Mouse (Mus musculus) spleen, postnatal 4 days (tissue): ENCODE measurements at regions not wholly inside any gene's neighbourhood (a gene's known extent, or its start where the extent isn't known, plus 50 kb on each side); places are given as distances from the start of the nearest gene placed in this dataset.
"Not testable (repeated sequence)": the region's sequence is repeated elsewhere in the genome, so short reads cannot be mapped to it uniquely, and the experiment has no call there.

Experiments used
- DNase-seq, 2 experiments: peaks; one replicate each; pipeline ENCODE4 v3.0.0; 2022; ENCODE audit warnings: low spot score in 2 of 2

- no peak for DNase-seq
These were observed 250.5 kb upstream of the Myo3a start for GRCm38 (mm10) chr2:21976831-21977230.

GRCm38 (mm10) chr2:21980177-21980576, 247.1 kb upstream of the Myo3a start:
- no peak for DNase-seq

GRCm38 (mm10) chr2:22024438-22024837, 202.9 kb upstream of the Myo3a start:
- DNase-seq = no peak

GRCm38 (mm10) chr2:22026794-22027193, 200.5 kb upstream of the Myo3a start:
- DNase-seq = no peak

DNA sequence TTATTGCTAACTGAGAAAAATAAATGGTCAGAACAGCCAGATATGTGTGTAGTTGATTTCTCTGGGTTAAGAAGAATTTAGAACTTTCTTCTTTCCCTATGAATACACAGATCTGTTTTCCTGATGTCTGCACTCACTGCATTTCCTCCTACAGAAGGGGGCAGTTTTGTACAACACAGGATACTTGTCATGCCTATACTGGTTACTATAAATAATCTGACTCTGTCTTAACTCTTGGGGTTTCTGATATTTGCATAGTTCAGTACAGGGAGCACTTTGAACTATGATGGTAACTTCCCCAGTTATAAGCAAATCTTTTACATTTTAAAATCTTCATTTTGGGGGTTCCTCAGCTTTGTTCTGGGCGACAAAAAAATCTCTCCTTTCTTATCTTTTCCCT, 198.7 kb upstream of the Myo3a start:
- DNase-seq = no peak

DNA sequence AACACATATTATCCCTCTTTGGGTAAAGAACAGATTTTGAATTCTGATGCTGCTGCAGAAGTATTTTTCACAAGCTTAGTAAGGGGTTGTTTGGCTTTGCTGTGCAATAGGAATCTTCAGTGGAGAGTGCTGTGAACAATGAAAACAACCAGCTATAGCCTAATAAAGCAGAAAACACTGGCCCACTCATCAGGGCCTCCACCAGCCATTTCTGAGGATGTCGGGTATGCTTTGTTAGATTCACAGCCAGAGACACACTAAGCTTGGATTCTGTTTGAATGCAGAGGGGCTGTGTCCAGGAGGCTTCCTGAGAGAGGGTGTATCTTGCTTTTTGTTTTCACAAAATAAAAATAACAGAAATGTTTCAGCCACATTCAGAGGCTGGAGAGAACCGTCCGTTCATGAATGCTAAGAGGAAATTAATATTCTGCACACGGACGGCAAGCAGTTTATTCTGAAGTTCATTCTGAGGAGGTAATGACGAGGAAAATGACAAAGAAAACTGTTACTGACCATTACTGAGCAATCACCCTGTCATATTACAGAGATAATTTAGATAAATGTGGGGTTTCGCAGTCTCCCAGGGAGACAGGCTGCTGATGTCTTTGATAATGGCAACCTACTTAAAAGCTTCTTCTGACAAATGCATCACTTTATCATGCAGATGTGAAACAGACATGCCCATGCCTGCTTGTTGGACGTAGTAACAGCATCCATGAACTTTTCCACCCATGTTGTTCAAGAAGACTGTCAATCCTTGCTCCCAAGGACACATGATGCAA, 198.1 kb upstream of the Myo3a start:
- no peak for DNase-seq

DNA sequence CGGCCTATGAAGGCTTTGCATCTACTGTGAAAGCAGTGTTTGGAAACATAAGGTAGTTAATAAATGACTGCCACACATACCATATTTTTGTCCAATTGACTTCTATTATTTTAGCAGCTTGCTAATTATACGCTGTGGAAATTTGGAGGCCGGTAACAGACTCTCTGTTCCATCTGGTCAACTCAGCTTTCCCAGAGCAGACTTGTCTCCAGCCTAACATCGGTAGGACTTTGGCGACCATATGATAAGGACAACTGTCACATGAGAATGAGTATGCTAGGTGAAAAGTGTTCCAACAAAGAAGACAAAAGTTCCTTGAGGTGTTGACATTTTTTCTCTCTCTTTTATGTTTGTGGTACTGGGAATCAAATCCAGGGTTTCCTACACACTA, 197.5 kb upstream of the Myo3a start:
- DNase-seq = no peak

DNA sequence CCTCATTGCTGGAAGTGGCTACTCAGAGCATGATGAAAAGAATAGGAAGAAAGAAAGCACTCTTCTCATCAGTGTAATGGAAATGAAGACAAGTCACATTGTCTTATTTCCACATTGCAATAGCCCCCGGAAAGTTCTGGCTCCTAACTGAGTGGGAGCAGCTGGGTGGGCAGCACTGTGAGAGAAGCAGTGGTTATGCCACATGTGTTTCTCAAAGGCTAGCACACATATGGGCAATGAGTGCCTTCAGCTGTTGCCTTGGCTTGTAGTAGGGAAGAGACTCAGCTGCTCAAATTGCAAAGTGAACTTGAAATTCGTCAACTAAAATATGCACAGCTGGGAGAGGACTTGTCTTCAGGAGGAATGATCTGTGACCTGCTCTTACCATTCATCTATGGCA, 190.5 kb upstream of the Myo3a start:
- DNase-seq = no peak

- DNase-seq = no peak
These were observed 188.5 kb upstream of the Myo3a start for GRCm38 (mm10) chr2:22038780-22039179.

DNA sequence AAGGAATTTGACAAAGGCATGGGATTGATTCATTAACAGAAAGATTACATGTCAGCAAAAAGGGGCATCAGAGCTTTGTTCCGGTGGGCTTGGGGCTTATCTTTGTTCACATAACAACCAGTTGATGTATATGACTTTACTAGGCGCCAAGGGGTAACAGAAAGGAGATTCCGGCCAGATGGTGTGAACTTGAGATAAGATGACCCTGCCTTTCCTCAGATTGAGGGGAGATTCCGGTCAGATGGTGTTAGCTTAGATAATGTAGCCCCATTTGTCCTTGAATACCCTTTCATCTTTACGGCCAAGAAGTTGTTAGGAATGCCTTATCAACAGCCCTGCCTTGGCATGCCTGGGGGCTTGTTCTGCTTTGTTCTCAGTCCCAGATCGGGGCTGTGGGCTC, 183.4 kb upstream of the Myo3a start:
- not testable (repeated sequence) for DNase-seq

- no peak for DNase-seq
These were observed 182.4 kb upstream of the Myo3a start for GRCm38 (mm10) chr2:22044949-22045348.

DNA sequence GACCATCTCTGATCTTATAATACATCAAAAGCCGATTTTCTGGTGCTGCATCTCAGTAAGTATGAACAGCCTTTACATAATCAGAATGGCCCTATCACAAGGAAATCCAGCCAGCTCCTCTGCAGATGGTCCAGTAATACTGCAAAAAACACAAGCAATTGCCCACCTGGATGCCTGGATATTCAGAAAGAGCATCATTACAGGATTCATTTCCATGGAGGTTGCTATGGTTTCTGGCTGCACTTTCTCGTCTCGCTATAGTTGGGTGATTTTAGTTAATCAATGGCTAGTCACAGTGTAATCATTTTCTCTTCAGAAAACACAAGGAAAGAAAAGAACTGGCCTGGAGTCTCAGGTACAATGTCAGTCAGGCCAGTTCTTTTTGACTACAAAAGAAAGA, 179.8 kb upstream of the Myo3a start:
- no peak for DNase-seq

- DNase-seq = no peak
These were observed 160.8 kb upstream of the Myo3a start for GRCm38 (mm10) chr2:22066535-22066934.

DNA sequence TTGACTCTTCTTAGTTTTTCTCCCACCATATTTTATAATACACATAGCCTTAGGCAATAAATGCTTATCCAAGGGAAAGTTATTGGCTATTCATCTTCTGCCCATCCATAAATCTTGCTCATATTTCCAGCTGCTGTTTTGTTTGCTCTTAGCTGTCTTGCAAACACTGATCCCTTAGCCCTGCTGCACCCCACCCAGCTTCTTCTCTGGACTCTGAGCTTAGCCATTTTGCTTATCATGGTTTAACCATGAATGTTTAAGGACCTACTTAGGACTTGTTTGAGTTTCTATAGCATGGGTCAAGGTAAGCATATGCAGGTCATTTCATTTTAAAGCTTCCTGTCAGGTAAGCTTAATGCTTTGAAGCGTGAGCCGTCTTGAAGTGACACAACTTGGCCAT, 130.5 kb upstream of the Myo3a start:
- no peak for DNase-seq

DNA sequence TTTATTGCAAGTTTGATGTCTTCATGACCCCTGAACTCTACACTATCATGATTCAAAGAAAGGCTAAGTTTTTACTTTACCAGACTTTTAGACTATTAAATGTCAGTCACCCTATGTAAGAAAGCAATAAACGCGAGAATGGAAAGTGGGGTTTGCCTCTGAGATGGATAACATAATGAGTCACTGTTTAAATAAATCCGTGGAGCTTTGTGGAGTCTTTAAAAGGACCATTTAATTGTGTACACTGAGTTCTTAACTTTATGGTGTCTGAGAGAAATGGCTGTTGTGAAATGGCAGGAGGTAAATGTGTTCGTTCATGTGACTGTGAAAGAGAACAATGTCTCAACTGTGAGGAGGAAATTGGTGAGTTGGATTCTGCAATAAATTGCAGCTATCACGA, 122.2 kb upstream of the Myo3a start:
- no peak for DNase-seq

GRCm38 (mm10) chr2:22149721-22150120, 77.6 kb upstream of the Myo3a start:
- no peak for DNase-seq

- DNase-seq = no peak
These were observed 70.7 kb upstream of the Myo3a start for GRCm38 (mm10) chr2:22156576-22156975.

DNA sequence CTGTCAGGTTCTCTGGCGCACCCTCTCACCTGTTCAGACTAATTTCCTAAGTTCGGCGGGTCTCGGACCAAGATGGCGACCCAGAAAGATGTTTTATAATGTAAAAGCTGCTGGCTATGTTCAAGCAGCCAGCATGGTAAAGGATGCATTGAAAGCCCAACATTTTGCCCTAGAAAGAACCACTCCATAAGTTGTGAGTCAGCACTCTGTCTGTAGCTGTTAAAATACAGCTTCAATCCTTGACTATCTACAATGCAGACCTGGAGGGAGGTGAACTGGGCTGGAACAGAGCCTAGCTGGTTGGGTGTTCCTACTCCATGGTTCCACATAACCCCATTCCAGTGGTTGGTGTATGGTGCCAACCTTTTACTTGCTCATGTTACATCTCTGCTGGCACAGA, 61.9 kb upstream of the Myo3a start:
- no peak for DNase-seq

DNA sequence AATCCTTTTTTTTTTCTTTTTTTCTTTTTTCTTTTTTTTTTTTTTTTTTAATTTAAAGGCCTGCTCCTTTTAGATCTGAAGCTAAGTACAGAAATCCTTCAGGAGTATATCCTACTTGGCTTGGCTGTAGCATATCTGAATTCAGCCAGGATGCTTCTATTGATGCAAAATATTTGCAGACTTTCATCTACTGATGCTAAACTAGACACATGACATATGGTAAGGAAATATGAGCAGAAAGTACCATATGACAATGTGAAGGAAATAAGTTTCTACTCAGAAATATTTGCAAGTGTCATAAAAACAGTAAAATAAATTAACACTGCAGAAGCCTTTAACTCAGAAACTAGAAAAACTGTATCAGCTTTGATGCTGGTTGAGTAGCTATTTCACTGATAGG, 61.4 kb upstream of the Myo3a start:
- DNase-seq = no peak
